Mouse (Mus musculus) neural tube, embryonic 10.5 days (tissue): ENCODE data around the gene Smtnl1.

ENCODE experiments used
- DNase-seq: peaks from one replicate; pipeline ENCODE4 v3.0.0-alpha.2; 2017; ENCODE audit warnings: low spot score; ENCODE audit errors: extremely low spot score

The Smtnl1 gene

DNA sequence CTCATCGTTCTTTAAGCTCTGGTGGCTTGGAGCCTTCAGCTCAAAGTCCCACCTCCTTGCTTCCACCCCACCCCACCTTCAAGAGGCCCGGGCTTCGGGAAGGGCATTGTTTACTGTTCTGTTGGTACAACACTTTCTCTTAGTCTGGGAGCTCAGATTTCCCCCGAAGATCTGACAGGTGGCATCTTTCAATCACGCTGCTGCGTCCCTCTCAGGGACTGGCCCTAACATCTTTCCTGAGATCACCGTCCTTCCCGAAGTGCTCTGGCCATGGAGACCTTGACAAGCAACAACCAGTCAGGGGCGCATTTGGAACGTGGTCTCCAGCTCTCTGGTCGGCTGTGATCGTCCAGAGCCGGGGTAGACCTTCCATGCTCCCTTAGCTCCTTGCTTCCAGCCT is at the start of gene Smtnl1:
TSS of gene Smtnl1 (minus strand) at position 101 of the 400 bp plus-strand sequence.
- no peak for DNase-seq

GRCm38 (mm10) chr2:84870623-84871160 is 48.2 kb upstream of the Smtnl1 start:
- DNase-seq: no peak

DNA sequence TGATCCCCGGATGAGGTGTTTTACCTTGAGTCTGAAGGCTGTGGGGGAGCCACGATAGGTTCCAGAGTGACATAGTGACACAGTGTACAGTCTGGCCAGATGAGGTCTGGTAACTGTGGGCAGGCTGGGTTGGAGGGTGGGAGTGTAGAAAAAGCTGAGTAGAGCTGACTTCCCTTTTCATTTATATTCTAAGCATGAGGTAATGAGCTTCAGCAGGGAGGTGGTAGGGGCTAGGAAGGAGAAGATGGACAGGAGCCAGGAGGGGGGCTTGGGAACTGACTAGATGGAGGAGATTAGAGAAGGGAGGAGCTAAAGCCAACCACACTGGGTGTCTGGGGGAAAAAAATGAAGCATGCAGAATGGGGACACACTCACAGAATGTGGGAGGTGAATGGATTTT is 46.5 kb upstream of the Smtnl1 start:
- no peak for DNase-seq

DNA sequence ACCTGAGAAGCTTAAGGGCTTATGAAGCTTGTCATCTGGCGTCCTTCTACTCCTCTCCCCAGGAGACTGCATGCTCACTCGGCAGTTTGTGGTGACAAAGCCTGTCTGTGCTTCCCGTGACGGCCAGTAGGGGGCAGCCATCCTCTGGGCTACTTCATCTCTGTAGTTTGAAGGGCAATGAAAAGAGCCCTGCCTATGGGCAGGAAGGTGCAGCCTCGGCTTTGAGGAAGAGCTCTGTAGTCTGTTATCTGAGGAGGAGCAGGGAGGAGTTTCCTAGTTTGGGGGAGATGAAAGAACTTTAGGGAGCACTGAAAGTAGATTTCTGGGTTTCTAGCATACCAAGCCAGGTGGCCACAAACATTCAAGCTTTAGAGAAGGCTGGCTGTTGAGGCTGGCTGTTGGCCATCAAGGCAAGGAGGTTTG is 46.1 kb upstream of the Smtnl1 start:
- peak; percentile 73 for DNase-seq

- peak; percentile 82 for DNase-seq
These were observed 43.4 kb upstream of the Smtnl1 start for GRCm38 (mm10) chr2:84865616-84866571.

- DNase-seq: no peak
These were observed 39.8 kb upstream of the Smtnl1 start for GRCm38 (mm10) chr2:84862231-84862630.

DNA sequence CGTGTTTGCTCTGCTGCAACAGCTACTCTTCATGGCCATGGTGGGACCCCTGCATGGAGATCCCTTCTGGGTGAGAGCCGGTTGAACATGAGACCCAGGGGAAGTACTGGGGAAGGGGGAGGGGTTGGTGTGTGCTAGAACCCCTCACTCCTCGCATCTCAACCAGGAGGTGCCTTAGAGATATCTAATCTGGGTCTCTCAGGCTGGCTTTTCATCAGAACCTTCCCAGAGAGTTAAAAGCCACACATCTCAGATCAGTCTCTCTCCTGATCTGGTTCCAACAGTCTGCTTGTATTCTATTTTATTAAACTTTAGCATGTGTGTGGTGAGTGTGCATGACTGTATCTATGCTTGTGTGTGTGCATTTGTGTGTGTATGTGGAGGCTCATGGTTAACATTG is 39.0 kb upstream of the Smtnl1 start:
- no peak for DNase-seq

DNA sequence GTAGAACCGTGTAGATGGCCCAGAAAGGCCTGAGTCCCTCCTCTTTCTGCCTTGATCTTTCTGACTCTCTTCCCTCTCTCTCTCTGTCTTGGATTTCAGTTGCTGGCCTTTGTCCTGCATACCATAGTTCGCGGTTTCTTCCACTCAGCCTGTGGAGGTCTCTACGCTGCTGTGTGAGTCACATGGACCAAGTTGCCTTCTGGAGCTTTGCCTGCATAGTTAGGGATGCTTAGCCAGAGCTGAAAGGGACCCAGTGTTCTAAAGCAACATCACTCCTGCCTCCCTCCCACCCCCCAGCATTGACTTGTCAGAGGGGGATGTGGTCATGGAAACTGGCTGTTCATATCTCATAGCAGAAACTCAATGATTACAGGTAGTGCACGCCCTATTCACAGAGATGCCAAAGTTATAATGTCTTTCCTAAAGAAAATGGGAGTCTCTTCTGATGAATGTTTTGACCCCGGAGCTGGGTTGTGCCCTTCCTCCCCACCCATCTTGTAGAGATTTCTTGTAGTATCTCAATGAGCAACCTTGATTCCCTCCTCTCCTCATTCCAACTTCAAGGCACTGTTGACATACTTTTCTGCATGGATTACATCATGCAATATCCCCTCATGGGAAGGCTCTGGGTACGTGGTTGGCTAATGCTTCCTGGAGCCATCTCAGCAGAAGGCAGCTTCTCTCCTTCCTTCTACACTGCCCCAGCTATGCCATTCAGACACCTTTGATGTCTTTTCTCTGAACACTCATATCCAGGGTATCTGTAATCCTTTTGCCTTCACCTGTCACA is 37.7 kb upstream of the Smtnl1 start:
- no peak for DNase-seq

GRCm38 (mm10) chr2:84858551-84858950 is 36.1 kb upstream of the Smtnl1 start:
- DNase-seq: no peak

- no peak for DNase-seq
These were observed 33.3 kb upstream of the Smtnl1 start for GRCm38 (mm10) chr2:84855732-84856131.

DNA sequence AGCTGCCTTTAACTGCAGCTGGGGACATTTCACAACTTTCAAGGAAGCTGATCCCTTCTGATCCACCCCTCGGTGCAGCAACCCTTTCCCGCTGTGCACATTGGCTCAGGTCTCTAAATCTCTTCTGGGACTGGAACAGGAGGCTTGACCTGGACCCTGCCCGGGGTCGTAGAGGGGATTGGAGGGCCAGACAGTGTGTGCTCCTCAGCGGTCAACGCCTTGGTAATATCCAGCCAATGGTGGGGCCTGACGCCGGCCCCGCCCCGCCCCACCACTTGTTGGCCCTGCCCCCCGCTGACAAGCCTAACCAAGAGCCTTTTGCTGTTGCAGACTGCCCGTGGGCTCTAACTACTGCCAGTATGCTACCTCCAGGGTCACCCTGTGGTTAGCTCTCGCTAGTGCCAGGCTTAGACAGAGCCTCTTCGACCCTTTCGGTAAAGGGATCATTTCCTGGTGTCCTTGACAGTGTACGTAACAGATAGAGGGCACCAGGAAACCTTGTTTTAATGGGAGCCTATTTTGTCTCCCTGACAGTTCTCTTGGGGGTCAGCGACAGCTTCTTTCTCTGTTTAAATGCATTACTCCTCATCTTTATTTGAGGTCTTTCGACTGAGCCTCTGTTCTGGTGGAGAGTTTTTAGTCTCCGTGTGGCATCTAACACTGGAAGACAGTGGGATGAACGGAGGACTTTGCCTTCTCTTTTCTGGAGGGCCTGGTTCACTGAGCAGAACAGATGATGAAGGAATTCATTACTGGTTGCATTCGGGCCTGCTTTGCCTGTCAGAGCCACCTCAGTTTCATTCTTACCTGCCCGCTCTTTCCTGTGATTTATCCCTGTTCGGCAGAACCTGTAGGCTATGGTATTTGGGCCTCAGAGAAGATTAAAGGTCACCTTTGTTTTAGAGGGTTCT is 28.9 kb upstream of the Smtnl1 start:
- DNase-seq: peak; percentile 58

DNA sequence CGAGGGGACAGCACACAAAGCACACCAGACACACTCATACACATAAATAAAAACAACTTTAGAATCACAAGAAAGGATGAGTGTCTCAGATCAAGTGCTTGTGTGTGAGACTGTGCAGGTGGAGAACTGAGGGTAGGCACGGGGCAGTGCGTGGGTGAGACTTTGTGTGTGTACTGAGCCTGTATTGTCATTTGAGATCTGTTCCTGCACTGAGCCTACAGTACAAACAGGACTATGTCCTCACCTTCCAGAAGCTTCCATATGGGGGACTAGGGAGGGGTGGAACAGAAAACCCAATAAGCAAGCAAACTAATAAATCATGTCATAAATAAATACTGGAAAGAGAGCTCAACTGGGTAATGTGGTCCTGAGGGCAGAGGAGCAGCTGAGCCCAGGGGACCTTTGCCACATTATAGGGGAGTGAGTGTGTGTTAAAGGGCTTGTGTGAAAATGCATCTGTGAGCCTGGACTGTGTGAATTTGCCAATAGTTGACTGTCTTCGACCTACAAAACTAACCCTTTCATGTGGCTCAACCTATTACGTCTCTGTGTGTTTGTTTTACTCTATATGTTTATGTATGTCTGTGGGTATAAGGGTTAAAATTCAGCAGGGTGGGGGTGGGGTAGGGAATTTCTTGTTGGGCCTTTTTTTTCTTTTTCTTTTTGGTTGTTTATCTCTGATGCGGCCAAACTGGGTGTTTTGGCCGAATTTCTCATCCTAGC is 28.1 kb upstream of the Smtnl1 start:
- no peak for DNase-seq

- no peak for DNase-seq
These were observed 22.8 kb upstream of the Smtnl1 start for GRCm38 (mm10) chr2:84845226-84845625.

GRCm38 (mm10) chr2:84843654-84844053 is 21.2 kb upstream of the Smtnl1 start:
- DNase-seq: no peak

- DNase-seq: no peak
These were observed 19.5 kb upstream of the Smtnl1 start for GRCm38 (mm10) chr2:84841905-84842304.

DNA sequence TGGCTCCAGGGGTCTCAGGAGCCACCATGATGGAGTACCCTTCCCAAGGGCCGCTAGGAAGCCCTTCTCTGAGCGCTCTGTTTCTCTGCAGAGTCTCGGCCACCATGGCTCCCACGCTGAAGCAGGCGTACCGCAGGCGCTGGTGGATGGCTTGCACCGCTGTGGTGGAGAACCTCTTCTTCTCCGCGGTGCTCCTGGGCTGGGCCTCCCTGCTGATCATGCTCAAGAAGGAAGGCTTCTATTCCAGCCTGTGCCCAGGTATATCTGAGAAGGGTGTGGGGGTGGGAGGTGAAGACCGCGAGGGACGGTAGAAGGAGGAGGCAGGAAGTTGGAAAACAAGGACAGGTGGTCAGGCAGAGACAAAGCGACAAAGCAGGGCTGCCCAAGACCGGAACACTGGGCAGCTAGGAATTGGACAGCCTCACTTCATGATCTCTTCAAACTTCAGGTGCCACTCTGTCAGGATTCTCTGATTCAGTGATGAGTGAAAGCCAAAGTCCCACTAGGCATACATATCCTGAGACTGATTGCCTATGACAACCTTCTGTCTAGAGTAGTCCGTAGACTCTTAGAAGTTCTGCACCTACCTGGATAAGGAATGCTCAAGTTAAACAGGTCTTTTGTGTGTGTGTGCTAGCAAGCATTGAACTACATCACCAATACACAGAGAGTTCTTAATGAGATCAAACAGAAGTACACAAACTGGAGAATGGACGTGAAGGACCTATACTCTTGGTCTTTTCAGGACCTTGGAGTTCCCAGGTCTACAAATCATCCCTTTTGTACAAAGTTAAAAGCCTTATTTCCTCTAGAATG is 18.5 kb upstream of the Smtnl1 start:
- no peak for DNase-seq

DNA sequence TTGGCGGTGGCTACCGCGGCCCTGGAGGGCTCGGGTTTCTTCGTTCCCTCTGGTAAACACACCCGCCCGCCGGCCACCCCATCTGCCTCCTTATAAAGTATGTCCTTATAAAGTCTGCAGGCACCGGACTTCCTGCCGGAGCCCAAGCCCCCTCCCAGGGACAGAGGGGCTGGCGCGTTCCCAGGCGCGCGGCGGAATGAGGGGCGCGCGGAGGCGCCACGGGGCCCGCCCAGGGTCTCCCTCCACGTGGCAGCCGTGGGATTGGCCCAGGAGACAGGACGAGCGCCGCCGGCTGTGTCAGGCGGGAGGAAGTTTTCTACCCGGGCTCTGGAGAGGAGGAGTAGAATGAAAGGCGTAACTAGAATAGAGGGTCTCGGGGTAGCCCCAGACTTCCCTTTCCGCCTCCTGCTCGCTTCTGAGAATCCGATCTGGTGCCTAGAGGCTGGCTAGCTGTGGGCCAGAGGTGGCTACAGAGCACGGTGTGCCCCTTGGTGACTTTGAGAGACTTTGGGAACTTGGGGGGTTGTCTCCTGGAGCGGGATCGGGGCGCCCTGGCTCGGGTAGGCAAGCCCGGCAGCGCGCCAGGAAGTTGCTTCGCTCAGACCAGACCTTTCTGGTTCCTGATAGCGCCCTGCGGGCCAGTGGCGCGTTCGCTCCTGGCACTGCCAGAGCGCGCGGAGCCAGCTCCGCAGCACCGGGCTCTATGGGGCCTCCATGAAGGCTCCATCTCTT is 17.7 kb upstream of the Smtnl1 start:
- peak; percentile 84 for DNase-seq
